Mouse (Mus musculus) thymus, adult 2 months (tissue): Measurements from ENCODE around the gene Ppfibp1. TPM values are rescaled to one million over a fixed set of nuclear protein-coding genes. Genes with fewer than 3 reads are reported as not detected.

ENCODE experiments used
- DNase-seq: peaks from one replicate; pipeline ENCODE4 v3.0.0; 2021
- H3K27ac ChIP-seq: fragments of 200-500 bp; 2 replicates; pipeline ENCODE4 v1.5.1; 2012; ENCODE audit warnings: low read length, control low read depth; ENCODE audit not compliant: control insufficient read depth, insufficient read depth
- H3K27me3 ChIP-seq: fragments of 200-500 bp; 2 replicates; pipeline ENCODE4 v1.6.1; 2012; ENCODE audit warnings: mild to moderate bottlenecking, low read length, moderate library complexity, mixed read lengths; ENCODE audit not compliant: control insufficient read depth, insufficient read depth
- H3K36me3 ChIP-seq: fragments of 200-500 bp; 2 replicates; pipeline ENCODE4 v1.6.1; 2012; ENCODE audit warnings: mild to moderate bottlenecking, low read length, moderate library complexity; ENCODE audit not compliant: control insufficient read depth, insufficient read depth
- H3K4me1 ChIP-seq: fragments of 200-500 bp; replicated peaks from 2 replicates; pipeline ENCODE4 v1.6.1; 2012; ENCODE audit warnings: low read length; ENCODE audit not compliant: control insufficient read depth, insufficient read depth
- H3K4me3 ChIP-seq: fragments of 200-500 bp; 2 replicates; pipeline ENCODE4 v1.5.1; 2012; ENCODE audit warnings: mild to moderate bottlenecking, low read length, control low read depth, moderate library complexity; ENCODE audit not compliant: control insufficient read depth, insufficient read depth
- CTCF ChIP-seq: fragments of 200-500 bp; IDR thresholded peaks from 2 replicates; pipeline ENCODE4 v1.5.1; 2012; ENCODE audit warnings: mild to moderate bottlenecking, control low read depth, low read length, moderate library complexity, borderline replicate concordance; ENCODE audit not compliant: control insufficient read depth, poor library complexity, insufficient read depth; ENCODE audit errors: extremely low read depth
- POLR2A ChIP-seq: fragments of 200-500 bp; IDR thresholded peaks from 2 replicates; pipeline ENCODE4 v1.6.1; 2012; ENCODE audit warnings: mild to moderate bottlenecking, low read length, control low read depth, moderate library complexity; ENCODE audit not compliant: control insufficient read depth, poor library complexity, insufficient read depth; ENCODE audit errors: extremely low read depth
- WGBS: fragments of 180-500 bp; shearing (Covaris S2); methylation state at CpG from one replicate; pipeline ENCODE4 v1.1.7; 2018; 5-methylcytosine and 5-hydroxymethylcytosine counted together
- polyA plus RNA-seq: library from polyadenylated mRNA; depleted of rRNA; stranded (reverse); fragments of >200 nt; gene quantifications from 2 replicates; pipeline ENCODE4 v1.2.3, GENCODE M21; 2012

Ppfibp1 gene
- polyA plus RNA-seq, 1 experiment, result 5.0 TPM

- no peak for DNase-seq
- no peak within 1 kb of the TSS for H3K4me3 ChIP-seq
- WGBS, result 48% methylated on average over 13 of the region's 13 CpGs
- H3K27me3 ChIP-seq, result no peaks in the 10 kb centered on the region
- TF ChIP-seq CTCF (no peak), POLR2A (no peak)
- H3K36me3 ChIP-seq, result no peaks in the 10 kb centered on the region
- H3K4me1 ChIP-seq, result peaks cover 6% of the 10 kb centered on the region
- H3K27ac ChIP-seq, result no peak within 1 kb of the TSS
Measured at GRCm38 (mm10) chr6:147032303-147032925, 144.1 kb downstream of the Ppfibp1 start, which contains the start of gene Rep15. Gene Rep15, plus strand, starts transcription at chr6:147032584.

- WGBS, result 5% methylated on average over 66 of the region's 66 CpGs
- H3K4me3 ChIP-seq, result peak within 1 kb of the TSS; percentile 85
- H3K36me3 ChIP-seq, result no peaks in the 10 kb centered on the region
- H3K4me1 ChIP-seq, result peaks cover 4% of the 10 kb centered on the region
- TF ChIP-seq CTCF (peak; percentile 31; the same call in 1 of the 2 replicates), POLR2A (peak; percentile 91)
- no peak within 1 kb of the TSS; the same call in 1 of the 2 replicates for H3K27ac ChIP-seq
- H3K27me3 ChIP-seq, result no peaks in the 10 kb centered on the region
- DNase-seq, result peak; percentile 90
Measured at GRCm38 (mm10) chr6:147042291-147043290, 154.3 kb downstream of the Ppfibp1 start, which contains the start of gene Mrps35. Gene Mrps35, plus strand, starts transcription at chr6:147042764.

- Histone ChIP-seq H3K36me3 (peaks cover 7% of the 10 kb centered on the region), H3K27me3 (no peaks in the 10 kb centered on the region), H3K4me1 (peaks cover 4% of the 10 kb centered on the region), H3K27ac (no peak overlapping the region), H3K4me3 (no peak overlapping the region)
- no peak for DNase-seq
- 56% methylated on average over 7 of the region's 7 CpGs for WGBS
- TF ChIP-seq POLR2A (no peak), CTCF (no peak)
Measured at GRCm38 (mm10) chr6:147043633-147044032, 155.3 kb downstream of the Ppfibp1 start.

GRCm38 (mm10) chr6:147049239-147049805 lies 161.0 kb downstream of the Ppfibp1 start:
- 97% methylated on average over 13 of the region's 13 CpGs for WGBS
- TF ChIP-seq CTCF, result no peak
- no peak for TF ChIP-seq POLR2A
- H3K36me3 ChIP-seq, result peaks cover 30% of the 10 kb centered on the region

GRCm38 (mm10) chr6:147051666-147052065 lies 163.4 kb downstream of the Ppfibp1 start:
- H3K4me3 ChIP-seq, result no peak overlapping the region
- no peak for DNase-seq
- no peaks in the 10 kb centered on the region for H3K27me3 ChIP-seq
- H3K27ac ChIP-seq, result no peak overlapping the region
- WGBS, result 97% methylated on average over 8 of the region's 8 CpGs
- H3K36me3 ChIP-seq, result peaks cover 37% of the 10 kb centered on the region
- TF ChIP-seq POLR2A (no peak), CTCF (no peak)
- no peaks in the 10 kb centered on the region for H3K4me1 ChIP-seq

More at GRCm38 (mm10) chr6:147049239-147049805, 161.0 kb downstream of the Ppfibp1 start:
- Histone ChIP-seq H3K4me3 (no peak overlapping the region), H3K27ac (no peak overlapping the region), H3K4me1 (no peaks in the 10 kb centered on the region), H3K27me3 (no peaks in the 10 kb centered on the region)
- no peak for DNase-seq

- Histone ChIP-seq H3K4me1 (no peaks in the 10 kb centered on the region), H3K4me3 (no peak overlapping the region), H3K36me3 (peaks cover 37% of the 10 kb centered on the region), H3K27me3 (no peaks in the 10 kb centered on the region), H3K27ac (no peak overlapping the region)
- TF ChIP-seq POLR2A, result no peak
- TF ChIP-seq CTCF, result no peak
- no peak for DNase-seq
- 94% methylated on average over 9 of the region's 9 CpGs for WGBS
Measured at GRCm38 (mm10) chr6:147052440-147052839, 164.2 kb downstream of the Ppfibp1 start.
